Mouse (Mus musculus): Measurements from ENCODE around the gene Phldb1. TPM values are rescaled to one million over a fixed set of nuclear protein-coding genes. Genes with fewer than 3 reads are reported as not detected.

The Phldb1 gene
- polyA plus RNA-seq, 1 experiment from 2014 or later, result 53.6 TPM

- Histone ChIP-seq H3K4me1 (replicated peaks; ENCODE audit: control insufficient read depth, insufficient read depth, low read length) (no peaks in the 10 kb centered on the region), H3K4me3 (replicated peaks; ENCODE audit: low read length) (no peak overlapping the region), H3K4me2 (ENCODE audit: low read length) (no peak overlapping the region), H3K36me3 (ENCODE audit: control insufficient read depth, insufficient read depth) (no peaks in the 10 kb centered on the region), H3K9me3 (ENCODE audit: control insufficient read depth, low read length) (no peaks in the 10 kb centered on the region), H3K9ac (replicated peaks; ENCODE audit: low read depth, low read length) (no peak overlapping the region), H3K27ac (ENCODE audit: low read length) (no peak overlapping the region), H3K27me3 (replicated peaks; ENCODE audit: control insufficient read depth, insufficient read depth, low read length) (no peaks in the 10 kb centered on the region)
- 71% methylated on average over 5 of the region's 5 CpGs for WGBS
- no peak for ATAC-seq
These were observed 55.4 kb downstream of the Phldb1 start for GRCm38 (mm10) chr9:44679565-44679964.

GRCm38 (mm10) chr9:44678288-44678871 is 56.6 kb downstream of the Phldb1 start:
- H3K4me3 ChIP-seq (replicated peaks; ENCODE audit: low read length), result no peak overlapping the region
- H3K4me2 ChIP-seq (ENCODE audit: low read length), result no peak overlapping the region
- H3K27ac ChIP-seq (ENCODE audit: low read length), result no peak overlapping the region
- H3K9ac ChIP-seq (replicated peaks; ENCODE audit: low read depth, low read length), result no peak overlapping the region
- H3K36me3 ChIP-seq (ENCODE audit: control insufficient read depth, insufficient read depth), result no peaks in the 10 kb centered on the region
- H3K4me1 ChIP-seq (replicated peaks; ENCODE audit: control insufficient read depth, insufficient read depth, low read length), result no peaks in the 10 kb centered on the region
- ATAC-seq, result no peak
- no peaks in the 10 kb centered on the region for H3K27me3 ChIP-seq (replicated peaks; ENCODE audit: control insufficient read depth, insufficient read depth, low read length)
- WGBS, result 89% methylated on average over 2 of the region's 2 CpGs
- H3K9me3 ChIP-seq (ENCODE audit: control insufficient read depth, low read length), result no peaks in the 10 kb centered on the region

- H3K36me3 ChIP-seq (ENCODE audit: control insufficient read depth, insufficient read depth), result no peaks in the 10 kb centered on the region
- H3K9ac ChIP-seq (replicated peaks; ENCODE audit: low read depth, low read length), result no peak within 1 kb of the TSS
- ATAC-seq, result no peak
- H3K4me1 ChIP-seq (replicated peaks; ENCODE audit: control insufficient read depth, insufficient read depth, low read length), result no peaks in the 10 kb centered on the region
- H3K27ac ChIP-seq (ENCODE audit: low read length), result no peak within 1 kb of the TSS
- WGBS, result 88% methylated on average over 3 of the region's 3 CpGs
- H3K4me3 ChIP-seq (replicated peaks; ENCODE audit: low read length), result no peak within 1 kb of the TSS
- H3K4me2 ChIP-seq (ENCODE audit: low read length), result no peak within 1 kb of the TSS
- no peaks in the 10 kb centered on the region for H3K27me3 ChIP-seq (replicated peaks; ENCODE audit: control insufficient read depth, insufficient read depth, low read length)
- H3K9me3 ChIP-seq (ENCODE audit: control insufficient read depth, low read length), result no peaks in the 10 kb centered on the region
These were observed 62.0 kb downstream of the Phldb1 start, which contains the start of gene Treh for GRCm38 (mm10) chr9:44673005-44673404. TSS of gene Treh (plus strand) at chr9:44673233.

GRCm38 (mm10) chr9:44672291-44672865 is 62.6 kb downstream of the Phldb1 start:
- Histone ChIP-seq H3K9me3 (ENCODE audit: control insufficient read depth, low read length) (no peaks in the 10 kb centered on the region), H3K4me2 (ENCODE audit: low read length) (no peak overlapping the region), H3K27ac (ENCODE audit: low read length) (no peak overlapping the region), H3K36me3 (ENCODE audit: control insufficient read depth, insufficient read depth) (no peaks in the 10 kb centered on the region), H3K4me3 (replicated peaks; ENCODE audit: low read length) (no peak overlapping the region), H3K9ac (replicated peaks; ENCODE audit: low read depth, low read length) (no peak overlapping the region), H3K4me1 (replicated peaks; ENCODE audit: control insufficient read depth, insufficient read depth, low read length) (no peaks in the 10 kb centered on the region), H3K27me3 (replicated peaks; ENCODE audit: control insufficient read depth, insufficient read depth, low read length) (no peaks in the 10 kb centered on the region)
- ATAC-seq, result no peak
- WGBS, result 71% methylated on average over 2 of the region's 2 CpGs

GRCm38 (mm10) chr9:44671416-44671815 is 63.6 kb downstream of the Phldb1 start:
- Histone ChIP-seq H3K27ac (ENCODE audit: low read length) (no peak overlapping the region), H3K27me3 (replicated peaks; ENCODE audit: control insufficient read depth, insufficient read depth, low read length) (no peaks in the 10 kb centered on the region), H3K9me3 (ENCODE audit: control insufficient read depth, low read length) (no peaks in the 10 kb centered on the region), H3K4me2 (ENCODE audit: low read length) (no peak overlapping the region), H3K4me3 (replicated peaks; ENCODE audit: low read length) (no peak overlapping the region), H3K4me1 (replicated peaks; ENCODE audit: control insufficient read depth, insufficient read depth, low read length) (no peaks in the 10 kb centered on the region), H3K9ac (replicated peaks; ENCODE audit: low read depth, low read length) (no peak overlapping the region), H3K36me3 (ENCODE audit: control insufficient read depth, insufficient read depth) (no peaks in the 10 kb centered on the region)
- WGBS, result 89% methylated on average over 5 of the region's 5 CpGs
- no peak for ATAC-seq

- Histone ChIP-seq H3K27ac (ENCODE audit: low read length) (no peak overlapping the region), H3K9ac (replicated peaks; ENCODE audit: low read depth, low read length) (no peak overlapping the region), H3K36me3 (ENCODE audit: control insufficient read depth, insufficient read depth) (no peaks in the 10 kb centered on the region), H3K4me2 (ENCODE audit: low read length) (no peak overlapping the region), H3K9me3 (ENCODE audit: control insufficient read depth, low read length) (no peaks in the 10 kb centered on the region), H3K4me3 (replicated peaks; ENCODE audit: low read length) (no peak overlapping the region), H3K4me1 (replicated peaks; ENCODE audit: control insufficient read depth, insufficient read depth, low read length) (no peaks in the 10 kb centered on the region), H3K27me3 (replicated peaks; ENCODE audit: control insufficient read depth, insufficient read depth, low read length) (no peaks in the 10 kb centered on the region)
- 93% methylated on average over 6 of the region's 6 CpGs for WGBS
- ATAC-seq, result no peak
These were observed 71.3 kb downstream of the Phldb1 start for GRCm38 (mm10) chr9:44663706-44664105.

GRCm38 (mm10) chr9:44655098-44656066 is 79.6 kb downstream of the Phldb1 start:
- Histone ChIP-seq H3K4me2 (ENCODE audit: low read length) (peak overlapping the region; percentile 24), H3K27me3 (replicated peaks; ENCODE audit: control insufficient read depth, insufficient read depth, low read length) (no peaks in the 10 kb centered on the region), H3K4me3 (replicated peaks; ENCODE audit: low read length) (no peak overlapping the region; the same call in 1 of the 2 replicates), H3K9me3 (ENCODE audit: control insufficient read depth, low read length) (no peaks in the 10 kb centered on the region), H3K36me3 (ENCODE audit: control insufficient read depth, insufficient read depth) (no peaks in the 10 kb centered on the region), H3K4me1 (replicated peaks; ENCODE audit: control insufficient read depth, insufficient read depth, low read length) (peaks cover 5% of the 10 kb centered on the region; the same call in 1 of the 2 replicates), H3K27ac (ENCODE audit: low read length) (no peak overlapping the region), H3K9ac (replicated peaks; ENCODE audit: low read depth, low read length) (no peak overlapping the region)
- ATAC-seq, result peak; percentile 59; the same call in 1 of the 2 replicates
- WGBS, result 25% methylated on average over 26 of the region's 26 CpGs

GRCm38 (mm10) chr9:44653896-44654295 is 81.1 kb downstream of the Phldb1 start:
- ATAC-seq, result no peak
- Histone ChIP-seq H3K4me2 (ENCODE audit: low read length) (no peak overlapping the region), H3K4me1 (replicated peaks; ENCODE audit: control insufficient read depth, insufficient read depth, low read length) (peaks cover 5% of the 10 kb centered on the region; the same call in 1 of the 2 replicates), H3K9me3 (ENCODE audit: control insufficient read depth, low read length) (no peaks in the 10 kb centered on the region), H3K4me3 (replicated peaks; ENCODE audit: low read length) (no peak overlapping the region), H3K9ac (replicated peaks; ENCODE audit: low read depth, low read length) (no peak overlapping the region), H3K27ac (ENCODE audit: low read length) (no peak overlapping the region), H3K36me3 (ENCODE audit: control insufficient read depth, insufficient read depth) (no peaks in the 10 kb centered on the region), H3K27me3 (replicated peaks; ENCODE audit: control insufficient read depth, insufficient read depth, low read length) (no peaks in the 10 kb centered on the region)
- WGBS, result 74% methylated on average over 4 of the region's 4 CpGs

GRCm38 (mm10) chr9:44652027-44652426 is 83.0 kb downstream of the Phldb1 start:
- Histone ChIP-seq H3K27me3 (replicated peaks; ENCODE audit: control insufficient read depth, insufficient read depth, low read length) (no peaks in the 10 kb centered on the region), H3K4me3 (replicated peaks; ENCODE audit: low read length) (no peak overlapping the region), H3K4me2 (ENCODE audit: low read length) (no peak overlapping the region), H3K9me3 (ENCODE audit: control insufficient read depth, low read length) (no peaks in the 10 kb centered on the region), H3K36me3 (ENCODE audit: control insufficient read depth, insufficient read depth) (no peaks in the 10 kb centered on the region), H3K27ac (ENCODE audit: low read length) (no peak overlapping the region), H3K4me1 (replicated peaks; ENCODE audit: control insufficient read depth, insufficient read depth, low read length) (peaks cover 5% of the 10 kb centered on the region; the same call in 1 of the 2 replicates), H3K9ac (replicated peaks; ENCODE audit: low read depth, low read length) (no peak overlapping the region)
- 13% methylated on average over 8 of the region's 8 CpGs for WGBS
- ATAC-seq, result peak; percentile 77; the same call in 1 of the 2 replicates
